Mouse (Mus musculus): ENCODE measurements around the gene Ephb4. TPM values are rescaled to one million over a fixed set of nuclear protein-coding genes. Genes with fewer than 3 reads are reported as not detected.

Gene Ephb4
- polyA plus RNA-seq, 1 experiment from 2014 or later = 20.8 TPM

GRCm38 (mm10) chr5:137308356-137308755 lies 41.6 kb upstream of the Ephb4 start:
- Histone ChIP-seq H3K4me1 (ENCODE audit: control insufficient read depth, insufficient read depth, low read length) (peaks cover 30% of the 10 kb centered on the region), H3K9ac (ENCODE audit: low read length) (peak overlapping the region; percentile 94), H3K9me3 (ENCODE audit: control insufficient read depth, low read length) (0 out of 2 replicates have a peak, but pooled peaks cover 2% of the 10 kb centered on the region), H3K4me3 (ENCODE audit: low read depth, low read length) (peak overlapping the region; percentile 74; the same call in 1 of the 2 replicates), H3K36me3 (ENCODE audit: control insufficient read depth, insufficient read depth, low read length) (peaks cover 19% of the 10 kb centered on the region), H3K27me3 (ENCODE audit: control insufficient read depth, insufficient read depth, low read length) (no peaks in the 10 kb centered on the region), H3K4me2 (peak overlapping the region; percentile 48), H3K27ac (ENCODE audit: low read depth, low read length) (peak overlapping the region; percentile 95; the same call in 1 of the 2 replicates)
- WGBS = 96% methylated on average over 4 of the region's 4 CpGs
- DNase-seq (ENCODE audit: low spot score, missing footprints) = no peak
- no peak for ATAC-seq (ENCODE audit: low FRiP score)

GRCm38 (mm10) chr5:137313466-137314192 lies 36.3 kb upstream of the Ephb4 start:
- Histone ChIP-seq H3K27me3 (ENCODE audit: control insufficient read depth, insufficient read depth, low read length) (no peaks in the 10 kb centered on the region), H3K9me3 (ENCODE audit: control insufficient read depth, low read length) (0 out of 2 replicates have a peak, but pooled peaks cover 2% of the 10 kb centered on the region), H3K4me3 (ENCODE audit: low read depth, low read length) (peak overlapping the region; percentile 57), H3K4me2 (peak overlapping the region; percentile 84), H3K9ac (ENCODE audit: low read length) (peak overlapping the region; percentile 86), H3K27ac (ENCODE audit: low read depth, low read length) (peak overlapping the region; percentile 67; the same call in 1 of the 2 replicates), H3K4me1 (ENCODE audit: control insufficient read depth, insufficient read depth, low read length) (peaks cover 28% of the 10 kb centered on the region), H3K36me3 (ENCODE audit: control insufficient read depth, insufficient read depth, low read length) (peaks cover 13% of the 10 kb centered on the region)
- DNase-seq (ENCODE audit: low spot score, missing footprints) = peak; percentile 89
- WGBS = 4% methylated on average over 22 of the region's 22 CpGs
- ATAC-seq (ENCODE audit: low FRiP score) = peak; percentile 75

GRCm38 (mm10) chr5:137314193-137315083 lies 35.5 kb upstream of the Ephb4 start, which contains the start of gene Trip6:
Gene Trip6 (minus strand): TSS chr5:137314404.
- 11% methylated on average over 30 of the region's 30 CpGs for WGBS
- peaks cover 5% of the 10 kb centered on the region for H3K36me3 ChIP-seq (ENCODE audit: control insufficient read depth, insufficient read depth, low read length)
- H3K9ac ChIP-seq (ENCODE audit: low read length) = peak within 1 kb of the TSS; percentile 86
- ATAC-seq (ENCODE audit: low FRiP score) (peak; percentile 92), DNase-seq (ENCODE audit: low spot score, missing footprints) (peak; percentile 99)
- H3K4me1 ChIP-seq (ENCODE audit: control insufficient read depth, insufficient read depth, low read length) = peaks cover 28% of the 10 kb centered on the region
- H3K27me3 ChIP-seq (ENCODE audit: control insufficient read depth, insufficient read depth, low read length) = no peaks in the 10 kb centered on the region
- H3K4me2 ChIP-seq = peak within 1 kb of the TSS; percentile 84
- H3K9me3 ChIP-seq (ENCODE audit: control insufficient read depth, low read length) = no peaks in the 10 kb centered on the region
- peak within 1 kb of the TSS; percentile 67 for H3K27ac ChIP-seq (ENCODE audit: low read depth, low read length)
- H3K4me3 ChIP-seq (ENCODE audit: low read depth, low read length) = peak within 1 kb of the TSS; percentile 57

GRCm38 (mm10) chr5:137315084-137315903 lies 34.6 kb upstream of the Ephb4 start:
- Histone ChIP-seq H3K27ac (ENCODE audit: low read depth, low read length) (no peak overlapping the region), H3K4me1 (ENCODE audit: control insufficient read depth, insufficient read depth, low read length) (peaks cover 28% of the 10 kb centered on the region), H3K4me3 (ENCODE audit: low read depth, low read length) (no peak overlapping the region), H3K27me3 (ENCODE audit: control insufficient read depth, insufficient read depth, low read length) (no peaks in the 10 kb centered on the region), H3K9me3 (ENCODE audit: control insufficient read depth, low read length) (no peaks in the 10 kb centered on the region), H3K4me2 (peak overlapping the region; percentile 84; the same call in 1 of the 2 replicates), H3K9ac (ENCODE audit: low read length) (peak overlapping the region; percentile 86), H3K36me3 (ENCODE audit: control insufficient read depth, insufficient read depth, low read length) (peaks cover 2% of the 10 kb centered on the region; the same call in 1 of the 2 replicates)
- WGBS = 45% methylated on average over 30 of the region's 30 CpGs
- peak; percentile 89 for DNase-seq (ENCODE audit: low spot score, missing footprints)
- no peak; the same call in 1 of the 2 replicates for ATAC-seq (ENCODE audit: low FRiP score)

- Histone ChIP-seq H3K27ac (ENCODE audit: low read depth, low read length) (no peak overlapping the region), H3K9ac (ENCODE audit: low read length) (no peak overlapping the region), H3K27me3 (ENCODE audit: control insufficient read depth, insufficient read depth, low read length) (no peaks in the 10 kb centered on the region), H3K4me1 (ENCODE audit: control insufficient read depth, insufficient read depth, low read length) (peaks cover 28% of the 10 kb centered on the region), H3K9me3 (ENCODE audit: control insufficient read depth, low read length) (no peaks in the 10 kb centered on the region), H3K36me3 (ENCODE audit: control insufficient read depth, insufficient read depth, low read length) (no peaks in the 10 kb centered on the region), H3K4me3 (ENCODE audit: low read depth, low read length) (no peak overlapping the region), H3K4me2 (no peak overlapping the region)
- ATAC-seq (ENCODE audit: low FRiP score) (no peak), DNase-seq (ENCODE audit: low spot score, missing footprints) (no peak)
- WGBS = 90% methylated on average over 8 of the region's 8 CpGs
Observed at GRCm38 (mm10) chr5:137317361-137317760, 32.5 kb upstream of the Ephb4 start.

GRCm38 (mm10) chr5:137318570-137318969 lies 31.3 kb upstream of the Ephb4 start:
- 91% methylated on average over 1 of the region's 1 CpGs for WGBS

GRCm38 (mm10) chr5:137320996-137321395 lies 28.9 kb upstream of the Ephb4 start:
- no peaks in the 10 kb centered on the region for H3K9me3 ChIP-seq (ENCODE audit: control insufficient read depth, low read length)
- H3K4me2 ChIP-seq = no peak overlapping the region
- H3K9ac ChIP-seq (ENCODE audit: low read length) = no peak overlapping the region
- no peaks in the 10 kb centered on the region for H3K4me1 ChIP-seq (ENCODE audit: control insufficient read depth, insufficient read depth, low read length)
- no peaks in the 10 kb centered on the region for H3K27me3 ChIP-seq (ENCODE audit: control insufficient read depth, insufficient read depth, low read length)
- H3K36me3 ChIP-seq (ENCODE audit: control insufficient read depth, insufficient read depth, low read length) = no peaks in the 10 kb centered on the region; the same call in 1 of the 2 replicates
- H3K27ac ChIP-seq (ENCODE audit: low read depth, low read length) = no peak overlapping the region
- no peak for DNase-seq (ENCODE audit: low spot score, missing footprints)
- H3K4me3 ChIP-seq (ENCODE audit: low read depth, low read length) = no peak overlapping the region
- 90% methylated on average over 3 of the region's 3 CpGs for WGBS
- no peak for ATAC-seq (ENCODE audit: low FRiP score)

More at GRCm38 (mm10) chr5:137318570-137318969, 31.3 kb upstream of the Ephb4 start:
- Histone ChIP-seq H3K27me3 (ENCODE audit: control insufficient read depth, insufficient read depth, low read length) (no peaks in the 10 kb centered on the region), H3K4me3 (ENCODE audit: low read depth, low read length) (no peak overlapping the region), H3K9me3 (ENCODE audit: control insufficient read depth, low read length) (no peaks in the 10 kb centered on the region), H3K27ac (ENCODE audit: low read depth, low read length) (no peak overlapping the region), H3K4me2 (no peak overlapping the region), H3K9ac (ENCODE audit: low read length) (no peak overlapping the region), H3K36me3 (ENCODE audit: control insufficient read depth, insufficient read depth, low read length) (no peaks in the 10 kb centered on the region), H3K4me1 (ENCODE audit: control insufficient read depth, insufficient read depth, low read length) (peaks cover 17% of the 10 kb centered on the region)
- DNase-seq (ENCODE audit: low spot score, missing footprints) (no peak), ATAC-seq (ENCODE audit: low FRiP score) (no peak)

- Histone ChIP-seq H3K9ac (ENCODE audit: low read length) (no peak overlapping the region), H3K4me2 (no peak overlapping the region), H3K36me3 (ENCODE audit: control insufficient read depth, insufficient read depth, low read length) (no peaks in the 10 kb centered on the region), H3K9me3 (ENCODE audit: control insufficient read depth, low read length) (no peaks in the 10 kb centered on the region), H3K27me3 (ENCODE audit: control insufficient read depth, insufficient read depth, low read length) (no peaks in the 10 kb centered on the region), H3K4me3 (ENCODE audit: low read depth, low read length) (no peak overlapping the region), H3K4me1 (ENCODE audit: control insufficient read depth, insufficient read depth, low read length) (peaks cover 4% of the 10 kb centered on the region), H3K27ac (ENCODE audit: low read depth, low read length) (no peak overlapping the region)
- no peak for ATAC-seq (ENCODE audit: low FRiP score)
- no peak for DNase-seq (ENCODE audit: low spot score, missing footprints)
- 88% methylated on average over 7 of the region's 7 CpGs for WGBS
Observed at GRCm38 (mm10) chr5:137330910-137331309, 19.0 kb upstream of the Ephb4 start.

Data from midbrain, embryonic 11.5 days (tissue).